Mouse (Mus musculus) E14TG2a.4 (cell line): ENCODE data around the gene Rtkn.

Experiments
- CTCF ChIP-seq: conservative IDR thresholded peaks from 2 replicates; pipeline ENCODE4 v1.5.1; 2014; ENCODE audit warnings: low read length
- NANOG ChIP-seq: IDR thresholded peaks from 2 replicates; pipeline ENCODE4 v1.6.1; 2014; ENCODE audit warnings: borderline replicate concordance, low read length, mixed read lengths
- POU5F1 ChIP-seq: IDR thresholded peaks from 2 replicates; pipeline ENCODE4 v1.6.1; 2014; ENCODE audit warnings: low read length, borderline replicate concordance

GRCm38 (mm10) chr6:83151721-83152120 lies 16.5 kb downstream of the Rtkn start:
- TF ChIP-seq CTCF (no peak), NANOG (no peak), POU5F1 (no peak)
